Mouse (Mus musculus) liver, embryonic 12.5 days (tissue): Measurements from ENCODE around the gene Nprl2. TPM values are rescaled to one million over a fixed set of nuclear protein-coding genes. Genes with fewer than 3 reads are reported as not detected.

ENCODE experiments used
- ATAC-seq: fragments of 200-750 bp; cut with Nextera tagmentation; 2 replicates; pipeline ENCODE4 v1.8.0; 2017; ENCODE audit warnings: moderate number of reproducible peaks, mild to moderate bottlenecking, moderate library complexity
- H3K27ac ChIP-seq: fragments of 300-500 bp; sonication (generic); 2 replicates; pipeline ENCODE4 v1.5.1; 2016; ENCODE audit warnings: mild to moderate bottlenecking
- H3K27me3 ChIP-seq: fragments of 300-500 bp; sonication (generic); replicated peaks from 2 replicates; pipeline ENCODE4 v1.6.1; 2016; ENCODE audit warnings: mild to moderate bottlenecking, moderate library complexity
- H3K36me3 ChIP-seq: fragments of 300-500 bp; sonication (generic); 2 replicates; pipeline ENCODE4 v1.6.1; 2016; ENCODE audit warnings: mild to moderate bottlenecking, moderate library complexity
- H3K4me1 ChIP-seq: fragments of 300-500 bp; sonication (generic); 2 replicates; pipeline ENCODE4 v1.6.1; 2016
- H3K4me2 ChIP-seq: fragments of 300-500 bp; sonication (generic); 2 replicates; pipeline ENCODE4 v1.6.1; 2016; ENCODE audit warnings: mild to moderate bottlenecking, moderate library complexity
- H3K4me3 ChIP-seq: fragments of 300-500 bp; sonication (generic); 2 replicates; pipeline ENCODE4 v1.5.1; 2016; ENCODE audit warnings: mild to moderate bottlenecking, moderate library complexity
- H3K9ac ChIP-seq: fragments of 300-500 bp; sonication (generic); 2 replicates; pipeline ENCODE4 v1.6.1; 2016; ENCODE audit warnings: mild to moderate bottlenecking, moderate library complexity
- H3K9me3 ChIP-seq: fragments of 300-500 bp; sonication (generic); replicated peaks from 2 replicates; pipeline ENCODE4 v1.6.1; 2016; ENCODE audit warnings: mild to moderate bottlenecking, moderate library complexity
- WGBS: fragments of 180-500 bp; shearing (Covaris S2); methylation state at CpG from one replicate; pipeline ENCODE4 v1.1.7; 2016; ENCODE audit not compliant: insufficient replicate concordance; 5-methylcytosine and 5-hydroxymethylcytosine counted together
- polyA plus RNA-seq: library from polyadenylated mRNA; unstranded; fragments of >200 nt; fragmentation: Nextera tagmentation; extraction: Ambion mirVana; gene quantifications from 2 replicates; pipeline ENCODE4 v1.2.1, GENCODE M21; 2016

Nprl2 gene
- polyA plus RNA-seq, result 15.3 and 16.0 TPM in 2 replicates

DNA sequence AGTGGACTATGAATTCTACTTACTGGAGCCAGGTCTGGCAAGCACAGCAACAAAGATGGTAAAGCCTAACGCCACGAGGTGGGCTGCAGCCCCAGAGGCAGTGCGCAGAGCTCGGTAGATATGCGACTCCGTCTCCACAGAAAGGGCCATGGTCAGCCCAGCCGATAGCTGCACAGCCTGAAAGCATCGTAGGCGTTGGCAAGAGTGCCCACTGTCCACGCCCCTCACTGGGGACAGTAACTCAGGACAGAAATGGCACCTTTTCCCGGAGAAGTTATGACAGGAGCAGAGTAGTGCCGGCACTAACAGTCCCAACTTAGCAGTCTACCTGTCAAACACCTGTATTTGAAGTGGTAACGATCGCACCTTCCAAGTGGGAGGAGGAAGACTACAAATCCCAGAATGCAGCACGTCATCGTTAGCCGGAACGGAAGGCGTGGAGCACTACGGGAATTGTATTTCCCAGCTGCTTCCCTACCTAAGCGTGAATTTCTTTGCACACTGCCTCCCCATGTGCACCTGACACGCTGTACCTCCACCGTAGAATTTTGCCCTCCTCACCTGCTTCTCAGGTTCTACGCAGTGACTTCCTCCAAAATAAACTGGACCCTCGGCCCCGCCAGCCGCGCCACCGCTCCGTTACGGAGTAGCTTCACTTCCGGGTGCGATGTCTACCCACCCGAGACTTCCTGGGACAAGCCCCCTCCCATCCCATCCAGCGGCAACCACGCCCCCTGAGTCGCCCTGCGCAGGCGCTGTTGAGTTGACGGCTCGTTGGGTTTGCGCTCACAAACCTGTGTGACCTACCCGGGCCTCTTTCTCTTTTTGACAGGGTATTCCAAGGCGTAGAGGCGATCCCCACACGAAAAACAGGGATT lies at the start of gene Nprl2, which contains the start of gene Cyb561d2:
Gene Nprl2 (plus strand): TSS at position 753 of the 878 bp plus-strand sequence.
Gene Cyb561d2 (minus strand): TSS at position 720 of the 878 bp plus-strand sequence.
- peaks cover 55% of the 10 kb centered on the region for H3K4me1 ChIP-seq
- H3K9me3 ChIP-seq, result no peaks in the 10 kb centered on the region
- under 1% methylated on average over 46 of the region's 46 CpGs for WGBS
- peak within 1 kb of the TSS; percentile 75 for H3K9ac ChIP-seq
- H3K4me2 ChIP-seq, result peak within 1 kb of the TSS; percentile 94
- peak within 1 kb of the TSS; percentile 68 for H3K4me3 ChIP-seq
- no peaks in the 10 kb centered on the region for H3K27me3 ChIP-seq
- peaks cover 58% of the 10 kb centered on the region for H3K36me3 ChIP-seq
- peak within 1 kb of the TSS; percentile 83 for H3K27ac ChIP-seq
- peak; percentile 81 for ATAC-seq

DNA sequence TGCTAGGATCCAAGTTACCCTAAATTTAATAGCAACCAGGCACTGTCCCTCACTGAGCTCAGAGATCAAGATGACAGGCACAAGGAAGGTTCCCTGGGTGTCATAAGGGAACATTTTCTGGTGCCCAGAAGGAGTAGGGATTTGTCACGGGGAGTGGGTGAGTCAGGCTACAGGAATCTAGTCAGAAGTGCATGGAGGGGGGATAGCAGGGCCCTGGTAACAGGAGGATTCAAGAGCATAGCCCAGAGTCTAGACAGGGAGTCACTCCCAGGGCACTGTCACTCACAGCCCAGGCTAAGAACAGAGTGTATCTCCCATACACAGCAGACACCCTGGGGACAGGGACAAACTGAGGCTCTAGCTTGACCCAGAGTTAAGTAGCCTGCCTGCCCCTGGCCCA lies 48.5 kb upstream of the Nprl2 start:
- H3K27ac ChIP-seq, result no peak overlapping the region
- no peaks in the 10 kb centered on the region for H3K36me3 ChIP-seq
- no peak overlapping the region for H3K4me2 ChIP-seq
- H3K4me3 ChIP-seq, result no peak overlapping the region
- H3K4me1 ChIP-seq, result peaks cover 85% of the 10 kb centered on the region
- H3K27me3 ChIP-seq, result peaks cover 20% of the 10 kb centered on the region
- no peak for ATAC-seq
- 30% methylated on average over 1 of the region's 1 CpGs for WGBS
- no peak overlapping the region for H3K9ac ChIP-seq
- no peaks in the 10 kb centered on the region for H3K9me3 ChIP-seq

DNA sequence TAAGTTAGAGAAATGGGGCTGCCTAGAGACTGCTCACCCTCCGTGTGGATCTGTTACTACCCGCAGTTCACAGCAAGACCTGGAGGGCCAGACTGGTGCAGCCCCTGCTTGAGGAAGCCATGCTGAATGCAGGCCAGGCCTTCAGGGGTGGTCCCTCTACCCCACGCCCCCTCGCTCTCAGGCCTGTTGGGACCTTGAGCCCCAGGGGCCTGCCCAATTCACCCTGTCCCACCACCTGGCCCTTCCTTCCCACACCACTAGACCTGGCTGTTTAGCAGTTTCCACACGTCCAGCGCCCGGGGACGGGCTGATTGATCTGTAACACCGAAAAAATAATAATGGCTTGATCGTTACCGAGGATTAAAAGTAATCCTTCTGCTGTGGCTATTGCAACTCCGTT lies 47.8 kb upstream of the Nprl2 start:
- H3K9ac ChIP-seq, result no peak overlapping the region
- no peaks in the 10 kb centered on the region for H3K9me3 ChIP-seq
- H3K27me3 ChIP-seq, result peaks cover 20% of the 10 kb centered on the region
- peaks cover 79% of the 10 kb centered on the region for H3K4me1 ChIP-seq
- no peak overlapping the region for H3K27ac ChIP-seq
- WGBS, result 76% methylated on average over 12 of the region's 12 CpGs
- no peak overlapping the region for H3K4me3 ChIP-seq
- no peak for ATAC-seq
- no peaks in the 10 kb centered on the region for H3K36me3 ChIP-seq
- no peak overlapping the region for H3K4me2 ChIP-seq

DNA sequence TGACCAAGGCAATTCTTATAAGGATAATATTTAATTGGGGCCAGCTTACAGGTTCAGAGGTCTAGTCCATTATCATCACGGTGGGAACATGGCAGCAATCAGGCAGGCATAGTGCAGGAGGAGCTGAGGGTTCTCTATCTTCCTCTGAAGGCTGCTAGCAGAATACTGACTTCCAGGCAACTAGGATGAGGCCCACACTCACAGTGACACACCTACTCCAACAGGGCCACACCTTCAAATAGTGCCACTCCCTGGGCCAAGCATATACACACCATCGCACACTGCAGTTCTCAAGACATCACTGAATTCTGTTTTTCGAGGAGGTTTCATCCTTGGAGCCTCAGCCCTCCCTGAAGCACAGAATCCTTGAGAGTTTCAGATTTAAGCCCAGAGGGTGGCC lies 45.7 kb upstream of the Nprl2 start:
- ATAC-seq, result peak; percentile 87
- peak overlapping the region; percentile 33 for H3K4me2 ChIP-seq

DNA sequence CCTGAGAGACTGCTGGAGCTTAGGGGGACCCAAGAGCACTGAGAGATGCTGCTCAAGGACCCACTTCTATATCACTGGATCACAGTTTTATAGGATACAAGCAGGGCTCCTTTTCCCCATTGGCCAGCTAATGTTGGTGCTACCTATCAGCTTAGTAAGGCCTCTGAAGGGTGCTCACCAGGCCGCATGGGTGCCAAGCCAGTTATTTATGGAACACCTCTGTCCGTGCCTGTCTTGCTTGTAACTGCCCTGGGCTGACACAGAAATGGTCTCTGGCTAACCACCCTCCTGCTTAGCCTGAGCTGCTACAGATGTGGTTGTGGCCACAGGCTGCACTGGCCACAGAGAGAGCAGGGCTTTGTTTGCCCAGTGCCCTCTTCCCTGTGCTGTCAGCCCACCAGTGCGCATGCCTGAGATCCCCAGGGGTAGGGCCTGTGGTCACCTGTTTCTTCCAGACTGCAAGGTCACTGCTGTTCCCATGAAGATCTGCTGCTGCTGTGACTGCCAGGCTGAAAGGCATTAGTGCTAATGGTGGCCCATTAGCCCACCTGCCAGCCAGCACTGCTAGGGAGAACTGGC lies 41.2 kb upstream of the Nprl2 start:
- H3K36me3 ChIP-seq, result no peaks in the 10 kb centered on the region
- no peak overlapping the region for H3K27ac ChIP-seq
- no peak overlapping the region for H3K9ac ChIP-seq
- no peak overlapping the region for H3K4me3 ChIP-seq
- no peak overlapping the region for H3K4me2 ChIP-seq
- ATAC-seq, result no peak
- no peaks in the 10 kb centered on the region for H3K9me3 ChIP-seq
- H3K27me3 ChIP-seq, result peaks cover 52% of the 10 kb centered on the region
- WGBS, result 74% methylated on average over 3 of the region's 3 CpGs
- peaks cover 15% of the 10 kb centered on the region for H3K4me1 ChIP-seq

More for the DNA sequence above, 45.7 kb upstream of the Nprl2 start:
- no peaks in the 10 kb centered on the region for H3K36me3 ChIP-seq
- no peak overlapping the region for H3K9ac ChIP-seq
- H3K4me1 ChIP-seq, result peaks cover 57% of the 10 kb centered on the region
- no peaks in the 10 kb centered on the region for H3K9me3 ChIP-seq
- H3K27ac ChIP-seq, result no peak overlapping the region
- no peak overlapping the region for H3K4me3 ChIP-seq
- peaks cover 31% of the 10 kb centered on the region for H3K27me3 ChIP-seq
- 45% methylated on average over 3 of the region's 3 CpGs for WGBS

DNA sequence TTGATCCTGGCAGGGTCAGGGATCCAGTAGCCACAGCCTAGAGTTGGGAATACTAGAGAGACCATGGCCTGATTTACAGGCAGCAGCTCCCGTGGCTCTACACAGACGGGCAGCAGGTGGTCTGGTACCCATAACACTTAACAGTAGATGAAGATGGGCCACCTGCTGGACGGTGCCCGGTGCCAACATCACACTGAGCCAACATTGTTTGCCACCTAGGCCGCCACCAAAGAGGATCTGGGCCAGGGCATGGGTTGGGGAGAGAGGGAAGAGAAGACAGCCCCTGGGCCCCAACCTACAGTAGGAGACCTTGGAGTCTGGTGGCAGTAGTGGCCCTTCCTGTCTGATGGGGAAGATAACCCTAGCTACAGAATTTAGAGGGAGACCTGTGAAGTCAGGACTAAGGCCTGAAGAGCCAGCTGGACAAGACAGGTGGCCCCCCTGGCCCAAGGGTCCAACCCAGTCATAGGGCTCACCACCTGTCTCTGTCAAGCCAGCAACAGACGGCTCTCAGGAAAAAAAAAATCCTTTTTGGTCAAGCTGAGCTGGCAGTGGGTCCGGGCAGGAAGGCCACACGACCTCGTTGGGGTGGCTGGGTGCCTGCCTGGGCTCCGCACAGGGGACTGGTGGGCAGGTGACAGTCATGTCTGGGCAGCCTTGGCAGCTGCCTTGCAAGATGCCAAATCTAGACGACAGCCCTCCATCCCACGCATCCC lies 39.7 kb upstream of the Nprl2 start:
- no peak overlapping the region for H3K4me3 ChIP-seq
- no peak overlapping the region for H3K9ac ChIP-seq
- H3K4me2 ChIP-seq, result no peak overlapping the region
- WGBS, result 71% methylated on average over 12 of the region's 12 CpGs
- no peaks in the 10 kb centered on the region for H3K9me3 ChIP-seq
- no peak overlapping the region for H3K27ac ChIP-seq
- H3K27me3 ChIP-seq, result peaks cover 60% of the 10 kb centered on the region
- no peaks in the 10 kb centered on the region for H3K4me1 ChIP-seq
- ATAC-seq, result no peak
- H3K36me3 ChIP-seq, result no peaks in the 10 kb centered on the region

DNA sequence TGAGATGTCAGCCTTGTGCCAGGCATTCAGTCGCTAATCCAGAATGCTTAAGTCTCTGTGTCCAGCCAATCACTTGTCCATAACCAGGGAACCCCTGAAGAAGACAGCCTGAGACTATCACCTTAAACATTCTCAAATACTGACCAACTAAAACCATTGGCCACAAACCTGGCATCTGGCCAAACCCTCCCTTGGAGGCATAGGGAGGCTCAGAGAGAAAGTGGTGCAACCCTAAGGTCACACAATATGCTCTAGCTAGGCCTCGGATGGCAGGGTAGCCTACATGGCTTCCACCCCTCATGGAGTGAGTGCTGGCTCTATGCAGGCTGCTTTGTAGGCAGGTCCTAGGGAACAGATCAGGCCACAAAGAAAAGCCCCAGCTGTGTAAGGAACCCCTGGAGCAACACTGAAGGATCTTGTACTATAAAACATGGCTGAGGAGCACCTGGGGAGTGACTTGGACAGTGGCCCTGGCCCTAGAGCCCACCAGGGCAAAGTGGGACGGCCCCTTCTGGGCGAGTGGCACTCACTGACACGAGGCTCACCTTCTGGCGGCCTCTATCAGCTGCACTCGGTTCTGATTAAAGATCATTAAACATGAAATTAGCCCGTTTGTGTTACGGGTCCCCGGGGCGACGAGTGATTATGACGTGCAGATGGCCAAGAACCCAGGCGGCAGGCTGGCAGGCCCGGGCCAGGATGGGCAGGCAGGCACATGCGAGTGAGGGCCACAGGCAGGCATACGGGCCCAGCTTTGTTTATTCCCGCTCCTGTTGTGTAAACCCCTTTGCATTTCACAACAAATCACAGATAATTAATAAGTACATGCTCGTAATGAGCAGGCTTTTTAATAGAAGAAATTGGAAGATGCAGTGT lies 37.1 kb upstream of the Nprl2 start:
- Histone ChIP-seq H3K27ac (no peak overlapping the region), H3K27me3 (peaks cover 82% of the 10 kb centered on the region), H3K4me2 (no peak overlapping the region), H3K36me3 (no peaks in the 10 kb centered on the region), H3K9ac (no peak overlapping the region), H3K9me3 (no peaks in the 10 kb centered on the region), H3K4me3 (no peak overlapping the region), H3K4me1 (no peaks in the 10 kb centered on the region)
- no peak for ATAC-seq
- WGBS, result 73% methylated on average over 19 of the region's 19 CpGs

DNA sequence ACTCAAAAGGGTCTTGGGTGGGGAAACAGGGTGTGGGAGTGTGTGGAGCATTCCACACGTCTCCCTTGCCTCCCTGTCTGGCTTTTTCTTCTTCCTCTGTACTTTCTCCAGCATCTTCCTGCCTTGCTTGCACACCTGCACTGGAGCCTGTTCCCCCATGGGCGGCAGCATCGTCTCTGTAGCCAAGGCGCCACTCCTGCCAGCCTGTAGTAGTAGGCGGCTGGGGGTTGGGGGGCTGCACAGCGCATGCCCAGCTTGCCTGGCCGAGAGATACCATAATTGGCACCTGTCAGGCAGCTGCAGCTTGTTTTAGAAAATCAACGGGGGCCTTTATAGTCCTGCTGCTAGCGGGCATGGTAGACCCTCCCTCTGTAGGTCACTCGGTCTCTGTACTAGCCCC lies 33.8 kb upstream of the Nprl2 start:
- ATAC-seq, result no peak
- Histone ChIP-seq H3K9me3 (no peaks in the 10 kb centered on the region), H3K27ac (no peak overlapping the region), H3K27me3 (peaks cover 81% of the 10 kb centered on the region), H3K9ac (no peak overlapping the region), H3K4me1 (no peaks in the 10 kb centered on the region), H3K4me3 (no peak overlapping the region), H3K4me2 (no peak overlapping the region), H3K36me3 (no peaks in the 10 kb centered on the region)
- 46% methylated on average over 10 of the region's 10 CpGs for WGBS

DNA sequence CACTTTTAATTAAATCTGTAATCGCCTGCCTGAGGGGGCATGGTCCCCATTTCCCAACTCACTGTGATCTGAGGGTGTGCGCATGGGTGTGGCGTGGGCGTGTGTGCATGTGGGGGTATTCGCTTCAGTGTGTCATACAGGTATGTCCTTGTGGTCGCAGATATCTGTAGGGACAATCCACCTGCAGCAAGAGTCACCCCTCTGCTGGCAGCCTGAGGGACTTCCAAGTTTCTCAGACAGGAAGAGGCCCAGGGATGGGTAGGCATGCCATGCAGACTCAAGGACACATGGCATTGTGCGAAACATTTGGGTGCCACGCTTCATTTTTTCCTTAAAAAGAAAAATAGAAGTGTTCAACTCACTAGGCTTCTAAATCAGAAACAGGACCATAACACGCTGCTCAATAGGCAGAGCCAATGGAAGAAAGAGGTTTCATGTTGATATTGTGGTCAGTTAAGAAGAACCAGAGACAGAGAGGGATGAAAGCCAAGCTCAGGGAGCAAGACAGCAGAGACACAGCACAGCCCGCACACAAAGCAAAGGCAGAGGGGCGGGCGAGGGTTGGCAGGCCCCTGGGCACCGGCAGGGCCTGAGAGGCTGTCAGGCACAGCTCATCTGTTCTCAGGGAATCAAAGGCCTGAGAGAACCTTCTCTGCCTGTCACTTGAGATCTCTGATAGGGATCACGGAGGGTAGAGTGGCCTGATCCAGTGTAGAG lies 31.5 kb upstream of the Nprl2 start:
- H3K4me3 ChIP-seq, result no peak overlapping the region
- H3K36me3 ChIP-seq, result no peaks in the 10 kb centered on the region
- WGBS, result 70% methylated on average over 14 of the region's 14 CpGs
- H3K27me3 ChIP-seq, result peaks cover 73% of the 10 kb centered on the region
- H3K4me2 ChIP-seq, result no peak overlapping the region
- no peak for ATAC-seq
- H3K9me3 ChIP-seq, result no peaks in the 10 kb centered on the region
- no peaks in the 10 kb centered on the region for H3K4me1 ChIP-seq
- no peak overlapping the region for H3K9ac ChIP-seq
- H3K27ac ChIP-seq, result no peak overlapping the region

DNA sequence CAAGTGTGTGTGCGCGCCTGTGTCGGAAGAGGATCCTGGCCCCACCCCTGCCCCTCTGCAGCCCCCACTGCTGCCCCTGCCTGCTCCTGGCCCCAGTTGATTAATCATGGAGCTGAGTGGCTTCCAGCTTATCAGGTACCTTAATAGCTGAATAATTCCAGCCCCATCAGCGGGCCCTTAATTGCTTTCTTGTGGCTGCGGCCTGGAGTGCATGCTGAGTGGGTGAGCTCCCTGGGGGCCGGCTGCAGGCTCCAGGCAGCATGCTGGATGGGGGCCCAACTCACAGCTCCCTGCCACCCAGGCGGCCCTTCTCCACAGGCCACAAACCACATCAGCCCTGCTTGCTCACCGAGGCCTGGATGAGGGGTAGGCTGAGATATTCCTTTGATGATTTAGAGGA lies 30.6 kb upstream of the Nprl2 start:
- no peaks in the 10 kb centered on the region for H3K4me1 ChIP-seq
- ATAC-seq, result no peak
- H3K9ac ChIP-seq, result no peak overlapping the region
- peaks cover 68% of the 10 kb centered on the region for H3K27me3 ChIP-seq
- H3K9me3 ChIP-seq, result no peaks in the 10 kb centered on the region
- H3K27ac ChIP-seq, result no peak overlapping the region
- no peak overlapping the region for H3K4me2 ChIP-seq
- 55% methylated on average over 8 of the region's 8 CpGs for WGBS
- no peak overlapping the region for H3K4me3 ChIP-seq
- H3K36me3 ChIP-seq, result no peaks in the 10 kb centered on the region

DNA sequence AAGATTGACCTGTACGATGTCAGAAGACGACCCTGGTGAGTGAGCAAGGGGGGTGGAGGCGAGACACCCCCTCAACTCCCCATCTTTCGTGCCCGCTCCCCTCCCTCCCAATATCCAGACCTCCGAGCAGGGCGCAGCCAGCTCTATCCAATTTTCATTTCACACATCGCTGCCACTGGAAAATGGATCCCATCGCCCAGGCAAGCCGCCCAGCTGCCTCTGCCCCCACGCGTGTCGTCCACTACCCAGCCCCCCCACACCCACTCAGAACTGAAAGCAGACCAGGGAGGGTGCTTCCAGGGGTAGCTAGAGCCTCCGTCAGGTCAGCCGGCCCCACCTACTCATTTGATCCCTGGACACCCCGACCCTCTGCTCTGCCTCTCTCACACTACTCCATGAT lies 29.7 kb upstream of the Nprl2 start:
- no peak overlapping the region for H3K4me2 ChIP-seq
- WGBS, result 72% methylated on average over 16 of the region's 16 CpGs
- ATAC-seq, result no peak

More for the DNA sequence above, 29.7 kb upstream of the Nprl2 start:
- H3K36me3 ChIP-seq, result no peaks in the 10 kb centered on the region
- H3K4me3 ChIP-seq, result no peak overlapping the region
- no peaks in the 10 kb centered on the region for H3K4me1 ChIP-seq
- H3K9me3 ChIP-seq, result no peaks in the 10 kb centered on the region
- H3K9ac ChIP-seq, result no peak overlapping the region
- no peak overlapping the region for H3K27ac ChIP-seq
- H3K27me3 ChIP-seq, result peaks cover 67% of the 10 kb centered on the region
